Mouse (Mus musculus) lung, postnatal 36 days (tissue): ENCODE measurements around the gene Kat8.
"Not testable (repeated sequence)": the region's sequence is repeated elsewhere in the genome, so short reads cannot be mapped to it uniquely, and the experiment has no call there.

Experiments used
- DNase-seq: peaks from one replicate; pipeline ENCODE4 v3.0.0; 2022; ENCODE audit warnings: mixed read lengths

Gene Kat8

GRCm38 (mm10) chr7:127932273-127933031 lies 20.1 kb downstream of the Kat8 start:
- DNase-seq: peak; percentile 84

- DNase-seq: no peak
These were observed 21.8 kb downstream of the Kat8 start for GRCm38 (mm10) chr7:127934075-127934474.

- peak; percentile 97 for DNase-seq
These were observed 22.9 kb downstream of the Kat8 start for GRCm38 (mm10) chr7:127935028-127935722.

GRCm38 (mm10) chr7:127935748-127936159 lies 23.4 kb downstream of the Kat8 start:
- DNase-seq: no peak

- DNase-seq: no peak
These were observed 24.0 kb downstream of the Kat8 start for GRCm38 (mm10) chr7:127936216-127936884.

GRCm38 (mm10) chr7:127942097-127942496 lies 29.8 kb downstream of the Kat8 start:
- not testable (repeated sequence) for DNase-seq

GRCm38 (mm10) chr7:127944614-127945013 lies 32.3 kb downstream of the Kat8 start:
- no peak for DNase-seq

GRCm38 (mm10) chr7:127946470-127947023 lies 34.2 kb downstream of the Kat8 start, which contains the start of gene Prss36:
Gene Prss36, minus strand, starts transcription at chr7:127946725.
- DNase-seq: no peak

- DNase-seq: no peak
These were observed 40.7 kb downstream of the Kat8 start for GRCm38 (mm10) chr7:127952864-127953581.

GRCm38 (mm10) chr7:127959364-127959763 lies 47.0 kb downstream of the Kat8 start:
- no peak for DNase-seq

GRCm38 (mm10) chr7:127966371-127966918 lies 54.1 kb downstream of the Kat8 start:
- DNase-seq: no peak

GRCm38 (mm10) chr7:127967004-127967921 lies 54.9 kb downstream of the Kat8 start, which contains the start of gene Fus:
Gene Fus, plus strand, starts transcription at chr7:127967457.
- DNase-seq: peak; percentile 95

GRCm38 (mm10) chr7:127967922-127968828 lies 55.9 kb downstream of the Kat8 start:
- DNase-seq: peak; percentile 82

- DNase-seq: no peak
These were observed 62.2 kb downstream of the Kat8 start for GRCm38 (mm10) chr7:127974413-127974930.
